Mouse (Mus musculus) testis, postnatal 14 days (tissue): ENCODE results near the gene Vwa7.
"Not testable (repeated sequence)": the region's sequence is repeated elsewhere in the genome, so short reads cannot be mapped to it uniquely, and the experiment has no call there.

Experiments
- DNase-seq: peaks from one replicate; pipeline ENCODE4 v3.0.0; 2021; ENCODE audit warnings: low spot score

Vwa7 gene

GRCm38 (mm10) chr17:35016376-35016775, at the start of gene Vwa7:
TSS of gene Vwa7 (plus strand) at chr17:35016579.
- no peak for DNase-seq

- DNase-seq, result not testable (repeated sequence)
Observed at GRCm38 (mm10) chr17:34969822-34970221, 46.6 kb upstream of the Vwa7 start, which contains the start of gene Gm20481. TSS of gene Gm20481 (plus strand) at chr17:34969912.

- not testable (repeated sequence) for DNase-seq
Observed at GRCm38 (mm10) chr17:34970850-34971249, 45.5 kb upstream of the Vwa7 start.

GRCm38 (mm10) chr17:34971694-34972068, 44.7 kb upstream of the Vwa7 start:
- not testable (repeated sequence) for DNase-seq

GRCm38 (mm10) chr17:34972069-34972749, 44.2 kb upstream of the Vwa7 start, which contains the start of the genes Hspa1a and Hspa1l:
TSS of gene Hspa1a (minus strand) at chr17:34972156.
TSS of gene Hspa1l (plus strand) at chr17:34972703.
- peak; percentile 74 for DNase-seq

GRCm38 (mm10) chr17:34975581-34976492, 40.5 kb upstream of the Vwa7 start:
- DNase-seq, result no peak

- DNase-seq, result no peak
Observed at GRCm38 (mm10) chr17:34977000-34977399, 39.4 kb upstream of the Vwa7 start.

- DNase-seq, result no peak
Observed at GRCm38 (mm10) chr17:34978239-34978638, 38.1 kb upstream of the Vwa7 start.

- DNase-seq, result no peak
Observed at GRCm38 (mm10) chr17:34979631-34980030, 36.7 kb upstream of the Vwa7 start.

GRCm38 (mm10) chr17:34980655-34981054, 35.7 kb upstream of the Vwa7 start:
- no peak for DNase-seq

- peak; percentile 93 for DNase-seq
Observed at GRCm38 (mm10) chr17:34981690-34982180, 34.6 kb upstream of the Vwa7 start, which contains the start of gene Lsm2. TSS of gene Lsm2 (plus strand) at chr17:34981862.

GRCm38 (mm10) chr17:34982328-34982727, 34.1 kb upstream of the Vwa7 start:
- no peak for DNase-seq

- DNase-seq, result no peak
Observed at GRCm38 (mm10) chr17:34984218-34984617, 32.2 kb upstream of the Vwa7 start.

GRCm38 (mm10) chr17:34994751-34995150, 21.6 kb upstream of the Vwa7 start:
- DNase-seq, result no peak

- DNase-seq, result not testable (repeated sequence)
Observed at GRCm38 (mm10) chr17:34995192-34995591, 21.2 kb upstream of the Vwa7 start.

GRCm38 (mm10) chr17:34995927-34996326, 20.5 kb upstream of the Vwa7 start:
- not testable (repeated sequence) for DNase-seq

- no peak for DNase-seq
Observed at GRCm38 (mm10) chr17:34996411-34997141, 19.8 kb upstream of the Vwa7 start.

- DNase-seq, result no peak
Observed at GRCm38 (mm10) chr17:34997142-34997483, 19.3 kb upstream of the Vwa7 start.

- DNase-seq, result no peak
Observed at GRCm38 (mm10) chr17:34998526-34999430, 17.6 kb upstream of the Vwa7 start.

GRCm38 (mm10) chr17:34999871-35000716, 16.3 kb upstream of the Vwa7 start:
- DNase-seq, result not testable (repeated sequence)
